Mouse (Mus musculus): Measurements from ENCODE around the gene Lin7b. TPM values are rescaled to one million over a fixed set of nuclear protein-coding genes. Genes with fewer than 3 reads are reported as not detected.
A peak's percentile ranks its signal among the peaks of the same experiment; 100 is the strongest.
"Not testable (repeated sequence)": the region's sequence is repeated elsewhere in the genome, so short reads cannot be mapped to it uniquely, and the experiment has no call there.

The Lin7b gene
- total and polyA plus RNA-seq, 3 experiments = 1.3 to 3.8 TPM; not detected in 1

DNA sequence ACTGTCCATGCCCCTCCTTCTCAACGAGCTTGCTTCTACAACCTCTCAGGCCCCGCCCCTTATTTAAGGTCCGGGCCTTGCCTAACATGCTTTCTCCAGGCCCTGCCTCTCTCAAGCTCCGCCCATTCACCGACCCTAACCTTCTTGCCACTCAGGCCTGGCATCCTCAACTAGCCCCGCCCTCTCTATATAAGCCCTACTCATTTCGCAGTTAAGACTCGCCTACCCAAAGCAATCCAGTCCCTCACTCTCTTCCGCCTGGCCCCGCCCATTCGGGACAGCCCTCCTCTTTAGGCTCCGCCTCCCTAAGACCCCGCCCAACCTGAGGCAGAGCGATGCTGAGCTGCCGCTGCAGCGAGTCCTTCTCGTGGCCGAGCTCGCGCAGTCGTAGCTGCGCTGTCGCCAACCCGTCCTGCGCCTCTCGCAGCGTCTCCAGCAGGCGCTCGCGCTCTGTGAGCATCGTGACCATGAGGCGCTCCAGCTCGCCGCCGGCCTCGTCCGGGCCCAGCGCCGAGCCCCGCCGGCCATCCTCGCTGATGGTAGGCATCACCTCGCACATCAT is 9.1 kb downstream of the Lin7b start (continued):
- peak; percentile 29; the same call in 1 of the 2 replicates for TF ChIP-seq TCF12 (IDR thresholded peaks at IDR 0.05; ENCODE audit: low read depth, low read length)

DNA sequence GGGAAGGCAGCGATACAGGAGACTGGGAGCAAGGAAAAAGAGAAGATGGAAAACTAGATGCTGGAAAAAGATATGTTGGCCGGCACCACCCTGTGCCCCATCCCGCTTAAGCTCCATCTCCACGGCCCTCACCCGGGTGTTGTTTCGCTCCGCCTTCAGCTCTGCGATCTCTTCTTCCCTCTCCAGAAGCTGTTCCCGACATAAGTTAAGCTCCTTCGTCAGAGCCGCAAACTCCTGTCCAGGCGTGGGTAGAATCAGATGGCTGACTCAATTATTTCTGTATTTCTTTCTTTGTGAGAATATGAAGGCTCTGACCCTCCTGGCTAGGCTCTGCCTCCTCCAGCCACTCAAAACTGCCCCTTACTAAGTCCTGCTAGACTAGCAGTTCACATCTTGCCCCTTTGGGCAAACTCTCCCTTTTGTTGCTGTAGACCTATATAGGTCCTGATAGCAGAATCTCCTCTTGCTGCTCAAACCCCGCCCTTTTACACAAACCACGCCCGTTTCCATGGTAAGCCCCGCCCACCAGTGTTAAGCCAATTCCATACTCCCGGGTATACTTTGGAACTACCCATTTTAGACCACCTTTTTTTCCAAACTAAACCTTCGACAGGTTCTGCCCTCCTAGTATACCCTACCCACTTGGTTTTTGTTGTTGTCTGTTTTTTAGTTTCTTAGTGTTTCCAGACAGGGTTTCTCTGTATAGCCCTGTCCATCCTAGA is 9.8 kb downstream of the Lin7b start:
- peak; percentile 75 for DNase-seq (ENCODE audit: low read depth, low spot score)
- no peaks in the 10 kb centered on the region for H3K79me2 ChIP-seq (ENCODE audit: control insufficient read depth, insufficient read depth, low read length, poor library complexity)

DNA sequence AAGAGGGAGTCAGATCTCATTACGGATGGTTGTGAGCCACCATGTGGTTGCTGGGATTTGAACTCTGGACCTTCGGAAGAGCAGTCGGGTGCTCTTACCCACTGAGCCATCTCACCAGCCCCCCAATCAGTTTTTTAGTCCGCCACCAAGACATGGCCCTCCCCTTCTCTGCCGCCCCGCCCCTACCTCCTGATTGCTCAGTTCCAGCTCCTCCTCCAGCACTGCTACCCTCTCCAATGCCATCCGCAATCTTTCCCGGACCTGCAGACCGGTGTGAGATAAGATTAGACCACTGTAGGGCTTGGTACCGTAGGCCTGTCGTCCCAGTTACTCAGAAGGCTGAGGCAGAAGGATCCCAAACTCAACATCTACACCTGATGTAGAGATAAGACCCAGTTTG is 11.3 kb downstream of the Lin7b start:
- not testable (repeated sequence) for H3K4me3 ChIP-seq (ENCODE audit: control insufficient read depth in 1 of 2, insufficient read depth in 1 of 2, low read depth in 2 of 2, low read length in 2 of 2); H3K9me3 ChIP-seq (replicated peaks; ENCODE audit: insufficient read depth, low read length); DNase-seq (ENCODE audit: low read depth, low spot score); H3K27me3 ChIP-seq (ENCODE audit: control insufficient read depth in 1 of 2, insufficient read depth in 2 of 2, low read length in 2 of 2); H3K79me2 ChIP-seq (ENCODE audit: control insufficient read depth, insufficient read depth, low read length, poor library complexity); H3K9ac ChIP-seq (ENCODE audit: control insufficient read depth, low read depth, low read length, poor library complexity, severe bottlenecking); H3K27ac ChIP-seq (ENCODE audit: control insufficient read depth, low read depth, low read length)
- Histone ChIP-seq H3K4me1 (ENCODE audit: control insufficient read depth in 1 of 2, insufficient read depth in 2 of 2, low read length in 2 of 2) (peaks cover 6 to 21% of the 10 kb centered on the region in 2 experiments), H3K36me3 (ENCODE audit: control insufficient read depth in 1 of 2, insufficient read depth in 2 of 2, low read length in 2 of 2) (peaks cover 0 to 15% of the 10 kb centered on the region in 2 experiments; a peak in 2 of 4 replicates)

More for the DNA sequence above, 9.8 kb downstream of the Lin7b start:
- Histone ChIP-seq H3K4me1 (ENCODE audit: control insufficient read depth in 1 of 2, insufficient read depth in 2 of 2, low read length in 2 of 2) (peaks cover 6 to 19% of the 10 kb centered on the region in 2 experiments), H3K27ac (ENCODE audit: control insufficient read depth, low read depth, low read length) (no peak overlapping the region), H3K9ac (ENCODE audit: control insufficient read depth, low read depth, low read length, poor library complexity, severe bottlenecking) (no peak overlapping the region), H3K36me3 (ENCODE audit: control insufficient read depth in 1 of 2, insufficient read depth in 2 of 2, low read length in 2 of 2) (peaks cover 0 to 15% of the 10 kb centered on the region in 2 experiments; a peak in 2 of 4 replicates), H3K27me3 (ENCODE audit: control insufficient read depth in 1 of 2, insufficient read depth in 2 of 2, low read length in 2 of 2) (no peaks in the 10 kb centered on the region), H3K4me3 (ENCODE audit: control insufficient read depth in 1 of 2, insufficient read depth in 1 of 2, low read depth in 2 of 2, low read length in 2 of 2) (peak overlapping the region; percentile 28 to 55), H3K9me3 (replicated peaks; ENCODE audit: insufficient read depth, low read length) (no peaks in the 10 kb centered on the region)
- TF ChIP-seq MXI1 (IDR thresholded peaks at IDR 0.05; ENCODE audit: low read depth, low read length) = no peak

DNA sequence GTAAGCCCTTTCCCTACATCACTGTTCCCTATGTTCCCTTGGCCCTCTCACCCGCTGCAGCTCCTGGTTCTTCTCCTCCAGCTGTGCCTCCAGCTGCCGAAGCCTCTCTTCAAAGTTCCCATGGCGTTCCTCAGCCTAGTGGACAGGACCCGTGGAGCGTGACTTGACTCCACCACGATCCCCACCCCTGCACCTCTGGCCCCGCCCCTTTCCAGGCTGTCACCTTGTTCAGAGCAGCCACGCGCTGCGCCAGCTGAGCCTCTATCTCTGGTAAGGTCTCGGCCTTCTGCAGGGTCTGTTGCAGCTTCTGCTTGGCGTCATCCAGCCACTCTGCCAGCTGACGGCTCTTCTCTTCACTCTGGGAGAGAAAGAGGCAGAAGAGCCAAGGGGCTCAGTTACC is 14.3 kb downstream of the Lin7b start:
- Histone ChIP-seq H3K4me3 (ENCODE audit: control insufficient read depth in 1 of 2, insufficient read depth in 1 of 2, low read depth in 2 of 2, low read length in 2 of 2) (no peak overlapping the region), H3K4me1 (ENCODE audit: control insufficient read depth in 1 of 2, insufficient read depth in 2 of 2, low read length in 2 of 2) (peaks cover 0 to 16% of the 10 kb centered on the region in 2 experiments; a peak in 3 of 4 replicates), H3K27me3 (ENCODE audit: control insufficient read depth in 1 of 2, insufficient read depth in 2 of 2, low read length in 2 of 2) (no peaks in the 10 kb centered on the region), H3K79me2 (ENCODE audit: control insufficient read depth, insufficient read depth, low read length, poor library complexity) (no peaks in the 10 kb centered on the region), H3K27ac (ENCODE audit: control insufficient read depth, low read depth, low read length) (no peak overlapping the region), H3K9me3 (replicated peaks; ENCODE audit: insufficient read depth, low read length) (no peaks in the 10 kb centered on the region), H3K36me3 (ENCODE audit: control insufficient read depth in 1 of 2, insufficient read depth in 2 of 2, low read length in 2 of 2) (peaks cover 0 to 5% of the 10 kb centered on the region in 2 experiments; a peak in 2 of 4 replicates), H3K9ac (ENCODE audit: control insufficient read depth, low read depth, low read length, poor library complexity, severe bottlenecking) (no peak overlapping the region)
- no peak for DNase-seq (ENCODE audit: low read depth, low spot score)
- TF ChIP-seq ZMIZ1 (IDR thresholded peaks at IDR 0.05; ENCODE audit: low read depth, low read length) = no peak
- no peak for TF ChIP-seq GABPA (IDR thresholded peaks at IDR 0.05; ENCODE audit: low read depth, low read length)
- no peak for TF ChIP-seq UBTF (IDR thresholded peaks at IDR 0.05; ENCODE audit: borderline replicate concordance, insufficient read depth, low read depth, low read length)
- no peak for TF ChIP-seq EP300 (IDR thresholded peaks at IDR 0.05; ENCODE audit: low read depth in 1 of 2, low read length in 2 of 2)
- no peak for TF ChIP-seq MAZ (IDR thresholded peaks at IDR 0.05; ENCODE audit: low read depth, low read length)
- TF ChIP-seq POLR2AphosphoS5 (IDR thresholded peaks at IDR 0.05; ENCODE audit: borderline replicate concordance, low read depth, low read length) = no peak
- no peak for TF ChIP-seq SMC3 (IDR thresholded peaks at IDR 0.05; ENCODE audit: low read depth, low read length)
- no peak for TF ChIP-seq KAT2A (conservative IDR thresholded peaks at IDR 0.05; ENCODE audit: low read depth, low read length)
- no peak for TF ChIP-seq TAL1 (IDR thresholded peaks at IDR 0.05; ENCODE audit: low read length)
- TF ChIP-seq POLR2AphosphoS2 (IDR thresholded peaks at IDR 0.05; ENCODE audit: low read length) = no peak
- no peak for TF ChIP-seq ZNF384 (IDR thresholded peaks at IDR 0.05; ENCODE audit: low read depth, low read length)

Measured in MEL (cell line).